Mouse (Mus musculus): Measurements from ENCODE around the gene Elobl.

- no peak for TF ChIP-seq GABPA (IDR thresholded peaks at IDR 0.05; ENCODE audit: insufficient replicate concordance, low read depth, low read length)
- TF ChIP-seq CTCF (conservative IDR thresholded peaks at IDR 0.05 in 1 of 2, IDR thresholded peaks at IDR 0.05 in 1 of 2; ENCODE audit: low read depth in 2 of 2, low read length in 2 of 2), result no peak
- 0 out of 2 replicates have a peak, but pooled peaks have one; percentile 49 for TF ChIP-seq UBTF (IDR thresholded peaks at IDR 0.05; ENCODE audit: low read depth, low read length)
- TF ChIP-seq NELFE (IDR thresholded peaks at IDR 0.05; ENCODE audit: low read depth, low read length), result no peak
- no peak for TF ChIP-seq HCFC1 (IDR thresholded peaks at IDR 0.05; ENCODE audit: low read depth, low read length)
- no peak for TF ChIP-seq BHLHE40 (IDR thresholded peaks at IDR 0.05; ENCODE audit: low read depth, low read length)
- TF ChIP-seq EP300 (IDR thresholded peaks at IDR 0.05; ENCODE audit: low read length), result no peak
- no peak for TF ChIP-seq MAX (IDR thresholded peaks at IDR 0.05; ENCODE audit: low read length)
- TF ChIP-seq POLR2A (IDR thresholded peaks at IDR 0.05; ENCODE audit: low read depth, low read length), result peak; percentile 4
- TF ChIP-seq USF2 (conservative IDR thresholded peaks at IDR 0.05; ENCODE audit: low read depth, low read length), result no peak
- no peak for TF ChIP-seq KAT2A (IDR thresholded peaks at IDR 0.05; ENCODE audit: insufficient replicate concordance, low read length)
- no peak for TF ChIP-seq ZC3H11A (IDR thresholded peaks at IDR 0.05; ENCODE audit: low read depth, low read length)
- TF ChIP-seq ZNF384 (IDR thresholded peaks at IDR 0.05; ENCODE audit: low read depth, low read length), result peak; percentile 28; the same call in 1 of the 2 replicates
Observed at GRCm38 (mm10) chr11:88950640-88951250, 16.0 kb downstream of the Elobl start.

Measured in CH12.LX (cell line).